Mouse (Mus musculus) stomach, postnatal 0 days (tissue): ENCODE measurements around the gene Ctnna2. TPM values are rescaled to one million over a fixed set of nuclear protein-coding genes. Genes with fewer than 3 reads are reported as not detected.

Source experiments
- ATAC-seq: fragments of 200-750 bp; cut with Nextera tagmentation; 2 replicates; pipeline ENCODE4 v1.8.0; 2017; ENCODE audit not compliant: low FRiP score, low TSS enrichment
- DNase-seq: peaks from one replicate; pipeline ENCODE4 v3.0.0-alpha.2; 2016; ENCODE audit warnings: low spot score
- H3K27ac ChIP-seq: fragments of 300-500 bp; sonication (generic); replicated peaks from 2 replicates; pipeline ENCODE4 v1.5.1; 2014; ENCODE audit warnings: mild to moderate bottlenecking, control low read depth
- H3K27me3 ChIP-seq: fragments of 300-500 bp; sonication (generic); 2 replicates; pipeline ENCODE4 v1.6.1; 2014; ENCODE audit warnings: low read length; ENCODE audit not compliant: control insufficient read depth, insufficient read depth
- H3K36me3 ChIP-seq: fragments of 300-500 bp; sonication (generic); 2 replicates; pipeline ENCODE4 v1.6.1; 2014; ENCODE audit warnings: low read length, mixed read lengths; ENCODE audit not compliant: control insufficient read depth, insufficient read depth
- H3K4me1 ChIP-seq: fragments of 300-500 bp; sonication (generic); replicated peaks from 2 replicates; pipeline ENCODE4 v1.6.1; 2014; ENCODE audit warnings: antibody characterized with exemption; ENCODE audit not compliant: control insufficient read depth, insufficient read depth
- H3K4me2 ChIP-seq: fragments of 300-500 bp; sonication (generic); replicated peaks from 2 replicates; pipeline ENCODE4 v1.6.1; 2014; ENCODE audit warnings: low read depth, mild to moderate bottlenecking, control low read depth, moderate library complexity
- H3K4me3 ChIP-seq: fragments of 300-500 bp; sonication (generic); 2 replicates; pipeline ENCODE4 v1.5.1; 2014; ENCODE audit warnings: low read depth, low read length, control low read depth
- H3K9ac ChIP-seq: fragments of 300-500 bp; sonication (generic); 2 replicates; pipeline ENCODE4 v1.6.1; 2014; ENCODE audit warnings: mild to moderate bottlenecking, low read length, control low read depth, mixed read lengths
- H3K9me3 ChIP-seq: fragments of 300-500 bp; sonication (generic); 2 replicates; pipeline ENCODE4 v1.6.1; 2016; ENCODE audit warnings: low read length; ENCODE audit not compliant: control insufficient read depth
- CTCF ChIP-seq: IDR thresholded peaks from 2 replicates; pipeline ENCODE4 v1.5.1; 2016; ENCODE audit warnings: antibody characterized with exemption, low read depth, mild to moderate bottlenecking, moderate library complexity
- EP300 ChIP-seq: optimal IDR thresholded peaks from 2 replicates; pipeline ENCODE3; 2016; ENCODE audit warnings: antibody characterized with exemption
- WGBS: fragments of 180-500 bp; shearing (Covaris S2); extraction: QIAGEN DNeasy Blood & Tissue Kit; methylation state at CpG from one replicate; pipeline ENCODE4 v1.1.7; 2014; 5-methylcytosine and 5-hydroxymethylcytosine counted together
- polyA plus RNA-seq: library from polyadenylated mRNA; unstranded; fragments of >200 nt; fragmentation: Nextera tagmentation; extraction: Ambion mirVana; gene quantifications from 2 replicates; pipeline ENCODE4 v1.2.1, GENCODE M21; 2015

Ctnna2 gene
- polyA plus RNA-seq, 1 experiment from 2014 or later = 1.9 TPM

DNA sequence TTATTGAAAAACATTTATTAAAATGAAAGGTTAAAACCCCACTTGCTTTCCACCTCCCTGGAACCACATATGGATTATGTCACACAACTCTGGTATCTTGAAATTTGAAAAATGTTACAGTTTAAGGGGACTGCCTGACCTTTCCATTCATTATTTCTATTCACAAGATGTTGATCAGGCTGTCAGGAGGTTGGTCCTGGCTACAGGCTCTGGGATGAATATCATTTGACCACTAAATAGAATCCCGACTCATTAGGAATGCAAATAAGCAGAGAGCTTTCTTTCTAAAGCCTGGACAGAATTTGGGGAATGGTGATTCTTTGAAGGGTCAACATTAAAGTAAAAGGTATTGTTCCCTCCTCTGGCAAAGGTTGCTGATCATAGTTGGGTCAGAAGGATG lies 931.9 kb downstream of the Ctnna2 start:
- no peak for TF ChIP-seq EP300
- TF ChIP-seq CTCF = no peak
- Histone ChIP-seq H3K27me3 (no peaks in the 10 kb centered on the region), H3K4me2 (no peak overlapping the region), H3K4me1 (no peaks in the 10 kb centered on the region), H3K36me3 (no peaks in the 10 kb centered on the region), H3K27ac (no peak overlapping the region), H3K9me3 (no peaks in the 10 kb centered on the region), H3K4me3 (no peak overlapping the region), H3K9ac (no peak overlapping the region)
- 59% methylated on average over 1 of the region's 1 CpGs for WGBS
- DNase-seq (no peak), ATAC-seq (no peak)

DNA sequence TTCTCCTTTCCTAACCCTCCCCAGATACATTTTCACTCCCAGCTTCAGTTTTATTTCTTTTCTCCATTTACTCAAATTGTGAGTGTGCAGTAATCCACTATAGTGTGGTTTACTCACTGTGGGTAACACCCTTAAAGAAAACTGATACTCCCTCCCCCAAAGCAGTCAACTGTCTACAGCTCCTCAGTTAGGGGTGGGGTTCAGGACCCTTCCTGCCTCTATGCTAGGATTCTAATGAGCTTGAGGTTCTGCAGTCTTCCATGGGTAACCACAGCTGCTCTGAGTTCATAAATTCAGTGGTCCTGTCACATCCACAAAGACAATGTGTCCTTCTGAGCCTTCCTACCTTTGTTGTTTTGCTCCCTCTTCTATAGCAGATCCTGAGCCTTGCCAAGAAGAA lies 954.4 kb downstream of the Ctnna2 start:
- H3K36me3 ChIP-seq = no peaks in the 10 kb centered on the region
- H3K4me3 ChIP-seq = no peak overlapping the region
- H3K9ac ChIP-seq = no peak overlapping the region
- DNase-seq = no peak
- H3K27me3 ChIP-seq = no peaks in the 10 kb centered on the region
- ATAC-seq = no peak
- no peak overlapping the region for H3K4me2 ChIP-seq
- H3K4me1 ChIP-seq = no peaks in the 10 kb centered on the region
- no peak for TF ChIP-seq CTCF
- no peak overlapping the region for H3K27ac ChIP-seq
- no peaks in the 10 kb centered on the region for H3K9me3 ChIP-seq

DNA sequence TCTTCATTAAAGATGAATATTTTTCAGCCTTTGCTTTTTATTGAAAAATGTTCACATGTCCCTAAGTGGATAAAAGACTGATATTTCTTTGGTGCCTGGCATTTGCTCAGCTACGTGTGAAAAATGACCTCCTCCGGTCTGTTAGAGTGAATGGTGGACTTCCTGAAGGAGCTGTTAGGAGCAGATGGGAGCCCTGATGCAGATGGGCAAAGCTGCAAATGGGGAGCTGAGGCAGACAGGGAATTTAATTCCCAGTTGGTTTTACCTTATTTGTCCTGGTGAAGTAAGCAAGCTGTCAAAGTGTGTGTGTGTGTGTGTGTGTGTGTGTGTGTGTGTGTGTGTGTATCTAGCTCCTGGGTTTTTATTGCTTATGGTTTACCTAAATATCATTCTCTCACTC lies 966.3 kb downstream of the Ctnna2 start:
- 63% methylated on average over 2 of the region's 2 CpGs for WGBS
- Histone ChIP-seq H3K4me3 (no peak overlapping the region), H3K36me3 (no peaks in the 10 kb centered on the region), H3K4me2 (no peak overlapping the region), H3K27ac (no peak overlapping the region), H3K4me1 (no peaks in the 10 kb centered on the region), H3K9me3 (no peaks in the 10 kb centered on the region), H3K27me3 (no peaks in the 10 kb centered on the region), H3K9ac (no peak overlapping the region)
- DNase-seq (no peak), ATAC-seq (no peak)
- TF ChIP-seq EP300 (no peak), CTCF (no peak)

DNA sequence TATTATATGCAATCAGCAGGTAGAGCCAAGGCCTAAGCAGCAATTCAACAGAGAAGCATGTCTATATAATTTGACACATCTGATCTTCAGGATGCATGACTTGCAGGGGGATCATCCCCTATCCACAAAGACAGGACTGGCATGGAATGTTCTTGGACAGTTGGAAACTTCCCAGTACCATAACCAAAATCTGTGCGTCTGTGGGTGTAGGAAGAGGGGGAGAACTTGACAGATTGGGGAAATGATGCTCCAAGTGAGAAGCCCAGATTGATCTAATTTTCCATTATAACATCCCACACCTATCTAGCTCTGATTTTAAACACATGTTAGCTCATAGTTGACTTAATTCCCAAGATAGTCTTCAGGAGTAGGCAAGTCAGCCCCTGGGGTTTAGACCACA lies 968.5 kb downstream of the Ctnna2 start:
- no peak for DNase-seq
- no peak for ATAC-seq
- H3K4me2 ChIP-seq = no peak overlapping the region
- H3K27me3 ChIP-seq = no peaks in the 10 kb centered on the region
- H3K4me1 ChIP-seq = no peaks in the 10 kb centered on the region
- H3K36me3 ChIP-seq = no peaks in the 10 kb centered on the region
- H3K9me3 ChIP-seq = no peaks in the 10 kb centered on the region
- no peak overlapping the region for H3K4me3 ChIP-seq
- H3K9ac ChIP-seq = no peak overlapping the region
- WGBS = 94% methylated on average over 1 of the region's 1 CpGs
- H3K27ac ChIP-seq = no peak overlapping the region
- TF ChIP-seq EP300 = no peak
- no peak for TF ChIP-seq CTCF

DNA sequence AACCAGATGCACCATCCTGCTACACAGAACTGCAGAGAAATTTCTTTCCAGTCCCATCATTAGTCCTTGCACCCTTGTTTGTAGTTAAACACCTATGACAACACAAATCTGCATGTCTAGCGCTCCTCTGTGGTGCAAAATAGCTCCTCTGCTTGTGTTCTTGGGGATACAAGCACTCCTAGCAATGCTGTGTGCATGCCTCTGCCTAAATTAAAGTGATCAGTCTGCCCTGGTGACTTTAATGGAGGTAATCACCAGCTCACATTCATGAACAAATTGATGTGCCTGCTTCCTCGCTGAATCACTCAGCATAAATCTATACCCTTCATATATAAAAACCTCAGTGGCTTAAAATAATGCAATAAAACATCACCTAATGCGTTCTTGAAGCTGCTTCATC lies 987.4 kb downstream of the Ctnna2 start:
- WGBS = 78% methylated on average over 3 of the region's 3 CpGs
- Histone ChIP-seq H3K36me3 (no peaks in the 10 kb centered on the region), H3K27ac (no peak overlapping the region), H3K27me3 (no peaks in the 10 kb centered on the region), H3K9ac (no peak overlapping the region), H3K9me3 (no peaks in the 10 kb centered on the region), H3K4me1 (no peaks in the 10 kb centered on the region), H3K4me2 (no peak overlapping the region), H3K4me3 (no peak overlapping the region)
- no peak for TF ChIP-seq EP300
- TF ChIP-seq CTCF = no peak
- no peak for DNase-seq
- ATAC-seq = no peak

DNA sequence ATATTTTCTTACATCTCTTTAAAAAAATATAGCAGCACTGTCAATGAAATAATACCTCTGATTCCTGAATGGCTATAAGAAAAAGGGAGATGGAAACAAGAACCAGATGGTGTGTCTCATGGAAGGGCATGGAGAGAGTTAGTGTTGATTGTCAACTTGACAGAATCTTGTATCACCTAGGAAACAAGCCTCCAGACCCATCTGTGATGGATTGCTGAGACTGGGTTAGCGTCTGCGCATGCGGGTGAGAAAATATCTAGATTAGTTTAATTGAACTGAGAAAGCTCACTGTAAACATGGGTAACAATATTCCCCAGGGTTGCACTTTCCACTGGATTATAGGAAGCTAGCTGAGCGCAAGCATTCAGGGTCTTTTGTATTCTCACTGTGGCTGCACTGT lies 994.7 kb downstream of the Ctnna2 start:
- no peaks in the 10 kb centered on the region for H3K27me3 ChIP-seq
- H3K4me3 ChIP-seq = no peak overlapping the region
- no peaks in the 10 kb centered on the region for H3K36me3 ChIP-seq
- no peak overlapping the region for H3K27ac ChIP-seq
- H3K9ac ChIP-seq = no peak overlapping the region
- 35% methylated on average over 4 of the region's 4 CpGs for WGBS
- no peak for TF ChIP-seq EP300
- no peak for TF ChIP-seq CTCF
- H3K4me2 ChIP-seq = no peak overlapping the region
- no peaks in the 10 kb centered on the region for H3K4me1 ChIP-seq
- ATAC-seq = no peak
- DNase-seq = no peak
- H3K9me3 ChIP-seq = no peaks in the 10 kb centered on the region

DNA sequence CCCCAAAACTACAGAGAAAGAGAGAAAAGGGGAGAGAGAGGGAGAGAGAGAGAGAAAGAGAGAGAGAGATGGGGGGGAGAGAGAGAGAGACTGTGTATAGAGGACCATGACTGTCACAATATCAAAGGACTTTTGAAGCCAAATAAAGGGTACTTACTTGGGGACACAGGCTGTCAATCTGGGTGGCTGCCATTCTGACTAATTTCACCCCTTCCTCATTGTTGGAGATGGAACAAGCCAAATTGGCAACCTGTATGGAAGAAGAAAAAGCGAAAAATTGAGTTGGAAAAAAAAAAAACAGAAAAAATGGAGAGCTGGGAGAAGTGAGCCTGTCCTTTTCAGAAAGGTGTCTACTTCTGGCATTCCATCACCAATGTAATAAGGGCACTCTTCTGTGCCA lies 997.8 kb downstream of the Ctnna2 start:
- no peaks in the 10 kb centered on the region for H3K27me3 ChIP-seq
- no peaks in the 10 kb centered on the region for H3K9me3 ChIP-seq
- H3K9ac ChIP-seq = no peak overlapping the region
- no peak overlapping the region for H3K4me3 ChIP-seq
- no peak overlapping the region for H3K27ac ChIP-seq
- DNase-seq (no peak), ATAC-seq (no peak)
- H3K4me1 ChIP-seq = no peaks in the 10 kb centered on the region
- H3K36me3 ChIP-seq = no peaks in the 10 kb centered on the region
- H3K4me2 ChIP-seq = no peak overlapping the region
- WGBS = 87% methylated on average over 1 of the region's 1 CpGs
- TF ChIP-seq EP300 (no peak), CTCF (no peak)
